In genomic region chr6:99095185-99096104, GRCm38 (mm10) we compare ENCODE assay signal across 7 mouse cellular contexts.
DNase-seq lines count a peak whose midpoint lies in the region; ATAC-seq and TF ChIP-seq lines count a peak whose summit lies in the region.

No protein-coding gene starts in this region.

- H3K27me3 ChIP-seq in intestine, embryonic 14.5 days (replicated peaks; ENCODE audit: control insufficient read depth, insufficient read depth, low read length) = no peaks in the 10 kb centered on the region
- H3K27me3 ChIP-seq in lung, embryonic 14.5 days (ENCODE audit: insufficient read depth, low read length) = no peaks in the 10 kb centered on the region

- H3K27ac ChIP-seq in intestine, embryonic 14.5 days (ENCODE audit: low read depth) = peak overlapping the region; percentile 92
- peak overlapping the region; percentile 91 for H3K27ac ChIP-seq in lung, embryonic 14.5 days (ENCODE audit: low read depth)

- peak overlapping the region; percentile 56 for H3K4me2 ChIP-seq in intestine, embryonic 14.5 days (ENCODE audit: low read length)
- peak overlapping the region; percentile 65 for H3K4me2 ChIP-seq in lung, embryonic 14.5 days

- ATAC-seq in intestine, embryonic 14.5 days (replicated peaks; ENCODE audit: low FRiP score, low TSS enrichment, low read depth) = no peak
- peak; percentile 55 for ATAC-seq in lung, embryonic 14.5 days (ENCODE audit: insufficient read depth)

- DNase-seq in CD4-positive, CD25-positive, alpha-beta regulatory T cell, adult 2 months (ENCODE audit: low read depth, low spot score) = peak; percentile 83
- peak; percentile 38 for DNase-seq in adrenal gland, postnatal 10 days
- peak; percentile 7 for DNase-seq in gastrocnemius, postnatal 25 days
- DNase-seq in intestine, embryonic 14.5 days (ENCODE audit: low spot score) = peak; percentile 69
- DNase-seq in lung, embryonic 14.5 days = peak; percentile 63
- peak; percentile 27 for DNase-seq in retina, postnatal 1 day
- DNase-seq in cerebellum, postnatal 25 days = no peak

- 8% methylated on average over 18 of the region's 18 CpGs for WGBS in intestine, embryonic 14.5 days
- 4% methylated on average over 18 of the region's 18 CpGs for WGBS in lung, embryonic 14.5 days

- peak overlapping the region; percentile 43 for H3K4me3 ChIP-seq in intestine, embryonic 14.5 days (ENCODE audit: low read depth, low read length)
- peak overlapping the region; percentile 42 for H3K4me3 ChIP-seq in lung, embryonic 14.5 days (ENCODE audit: low read depth, low read length)

- H3K9me3 ChIP-seq in intestine, embryonic 14.5 days (ENCODE audit: control insufficient read depth, low read length) = no peaks in the 10 kb centered on the region
- H3K9me3 ChIP-seq in lung, embryonic 14.5 days (ENCODE audit: low read depth, low read length) = no peaks in the 10 kb centered on the region

- peak overlapping the region; percentile 62 for H3K9ac ChIP-seq in intestine, embryonic 14.5 days (ENCODE audit: low read length)
- H3K9ac ChIP-seq in lung, embryonic 14.5 days = peak overlapping the region; percentile 56

- peaks cover 42% of the 10 kb centered on the region for H3K4me1 ChIP-seq in intestine, embryonic 14.5 days (replicated peaks; ENCODE audit: control insufficient read depth, insufficient read depth, low read length)
- peaks cover 34% of the 10 kb centered on the region for H3K4me1 ChIP-seq in lung, embryonic 14.5 days (ENCODE audit: insufficient read depth)

- TF ChIP-seq CTCF in lung, embryonic 14.5 days (IDR thresholded peaks at IDR 0.05; ENCODE audit: low read depth) = no peak

- H3K36me3 ChIP-seq in intestine, embryonic 14.5 days (ENCODE audit: control insufficient read depth, insufficient read depth, low read length) = no peaks in the 10 kb centered on the region
- H3K36me3 ChIP-seq in lung, embryonic 14.5 days (ENCODE audit: insufficient read depth) = no peaks in the 10 kb centered on the region

Comparison
In these comparisons a context has a peak if more than half of its experiments do, and no peak if none do; other contexts are left out.
1. DNase-seq: peak in CD4-positive, CD25-positive, alpha-beta regulatory T cell, adult 2 months (single experiment), adrenal gland, postnatal 10 days (single experiment), gastrocnemius, postnatal 25 days (single experiment), intestine, embryonic 14.5 days (single experiment), lung, embryonic 14.5 days (single experiment) and retina, postnatal 1 day (single experiment); none in cerebellum, postnatal 25 days (0 of 2).